Mouse (Mus musculus): ENCODE results near the gene Ogfr. TPM values are rescaled to one million over a fixed set of nuclear protein-coding genes. Genes with fewer than 3 reads are reported as not detected.

Ogfr gene
- polyA plus RNA-seq, 1 experiment from 2014 or later: 23.9 TPM

DNA sequence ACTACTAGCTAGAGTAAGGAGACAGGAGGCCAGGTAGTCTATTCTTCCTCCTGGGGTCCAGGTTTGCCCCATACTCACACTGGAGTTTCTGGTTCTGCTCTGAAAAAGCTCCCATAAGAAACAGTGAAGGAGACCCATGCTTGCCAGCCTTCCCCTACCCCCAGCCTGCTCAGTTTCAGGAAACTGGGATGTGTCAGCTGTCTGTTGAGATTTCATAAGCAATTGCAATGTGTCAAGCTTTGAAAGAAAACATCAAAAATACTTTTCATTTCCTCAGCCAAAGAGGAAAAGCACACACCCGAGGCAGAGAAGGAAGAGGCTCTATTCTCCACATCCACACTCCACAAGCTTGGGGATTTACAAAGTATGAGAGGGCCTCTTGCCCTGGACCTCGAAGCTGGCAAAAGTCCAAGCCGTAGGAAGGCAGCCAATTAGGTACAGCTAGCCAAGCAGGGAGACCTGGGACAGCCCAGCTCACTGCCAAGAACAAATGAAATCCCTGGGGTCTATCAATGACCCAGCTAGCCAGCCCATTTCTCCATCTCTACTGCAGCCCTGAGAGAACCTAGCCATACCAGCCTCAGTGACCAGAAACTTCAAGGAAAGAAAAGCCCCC, 19.9 kb upstream of the Ogfr start:
- no peaks in the 10 kb centered on the region for H3K36me3 ChIP-seq (ENCODE audit: control insufficient read depth, insufficient read depth, low read length)
- no peak overlapping the region for H3K4me3 ChIP-seq (ENCODE audit: low read depth, low read length)
- H3K4me1 ChIP-seq (replicated peaks; ENCODE audit: control insufficient read depth, insufficient read depth): no peaks in the 10 kb centered on the region
- TF ChIP-seq EP300 (optimal IDR thresholded peaks at IDR 0.05) (no peak), CTCF (IDR thresholded peaks at IDR 0.05; ENCODE audit: low read depth) (no peak)
- H3K9me3 ChIP-seq (ENCODE audit: control insufficient read depth, low read length): no peaks in the 10 kb centered on the region
- no peak overlapping the region for H3K4me2 ChIP-seq (replicated peaks; ENCODE audit: low read depth)
- no peak for DNase-seq (ENCODE audit: low spot score)
- no peak overlapping the region for H3K27ac ChIP-seq (replicated peaks)
- ATAC-seq (ENCODE audit: low FRiP score, low TSS enrichment): no peak
- WGBS: 11% methylated on average over 3 of the region's 3 CpGs
- no peaks in the 10 kb centered on the region for H3K27me3 ChIP-seq (ENCODE audit: control insufficient read depth, insufficient read depth, low read length)
- H3K9ac ChIP-seq (ENCODE audit: low read length): no peak overlapping the region

DNA sequence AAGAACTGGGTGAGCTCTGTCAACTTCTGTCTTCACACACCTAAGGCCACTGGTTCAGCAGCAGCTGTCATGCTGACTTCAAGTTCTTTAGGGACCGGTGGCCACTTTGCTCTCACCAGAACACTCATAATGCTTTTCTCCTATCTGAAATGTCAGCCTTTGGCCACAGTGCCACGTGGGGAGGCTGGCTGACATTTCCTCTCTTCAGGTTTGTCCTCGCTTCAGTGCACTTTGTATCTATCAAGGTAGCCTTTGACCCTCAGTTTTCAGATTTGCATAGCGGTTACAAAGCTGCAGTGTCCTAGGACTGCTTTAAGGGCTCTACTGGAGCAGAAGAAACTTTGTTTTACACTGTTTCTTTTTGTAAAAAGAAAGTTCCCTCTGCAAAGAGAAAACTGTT, 12.6 kb upstream of the Ogfr start:
- no peak for ATAC-seq (ENCODE audit: low FRiP score, low TSS enrichment)
- WGBS: 63% methylated on average over 4 of the region's 4 CpGs
- no peak for DNase-seq (ENCODE audit: low spot score)
- Histone ChIP-seq H3K27ac (replicated peaks) (no peak overlapping the region), H3K4me3 (ENCODE audit: low read depth, low read length) (no peak overlapping the region), H3K36me3 (ENCODE audit: control insufficient read depth, insufficient read depth, low read length) (no peaks in the 10 kb centered on the region), H3K9ac (ENCODE audit: low read length) (no peak overlapping the region), H3K4me2 (replicated peaks; ENCODE audit: low read depth) (no peak overlapping the region), H3K4me1 (replicated peaks; ENCODE audit: control insufficient read depth, insufficient read depth) (no peaks in the 10 kb centered on the region), H3K27me3 (ENCODE audit: control insufficient read depth, insufficient read depth, low read length) (no peaks in the 10 kb centered on the region), H3K9me3 (ENCODE audit: control insufficient read depth, low read length) (no peaks in the 10 kb centered on the region)
- TF ChIP-seq CTCF (IDR thresholded peaks at IDR 0.05; ENCODE audit: low read depth): no peak
- TF ChIP-seq EP300 (optimal IDR thresholded peaks at IDR 0.05): no peak

DNA sequence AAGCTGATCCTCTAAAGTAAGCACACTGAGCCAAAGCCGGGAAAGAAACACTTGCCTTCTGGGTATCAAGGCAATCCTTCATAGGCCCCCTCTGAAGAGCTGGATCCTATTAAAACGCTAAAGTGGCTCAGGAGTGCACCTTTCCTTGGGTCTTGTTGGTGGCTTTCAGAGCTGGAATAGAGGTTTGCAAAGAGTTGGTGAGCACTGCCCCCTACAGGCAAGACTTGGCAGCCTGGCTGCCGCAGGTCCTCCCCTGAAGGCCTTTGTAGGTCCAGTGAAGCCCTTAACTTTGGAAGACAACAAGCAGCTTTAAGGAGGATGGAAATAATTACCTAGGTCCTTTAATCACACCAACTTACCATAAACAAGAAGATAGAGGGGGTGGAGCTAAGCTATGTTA, 10.4 kb upstream of the Ogfr start:
- no peaks in the 10 kb centered on the region for H3K9me3 ChIP-seq (ENCODE audit: control insufficient read depth, low read length)
- no peak for ATAC-seq (ENCODE audit: low FRiP score, low TSS enrichment)
- peaks cover 5% of the 10 kb centered on the region; the same call in 1 of the 2 replicates for H3K4me1 ChIP-seq (replicated peaks; ENCODE audit: control insufficient read depth, insufficient read depth)
- no peak overlapping the region for H3K4me2 ChIP-seq (replicated peaks; ENCODE audit: low read depth)
- DNase-seq (ENCODE audit: low spot score): peak; percentile 85
- H3K4me3 ChIP-seq (ENCODE audit: low read depth, low read length): no peak overlapping the region
- H3K27me3 ChIP-seq (ENCODE audit: control insufficient read depth, insufficient read depth, low read length): no peaks in the 10 kb centered on the region
- no peak overlapping the region for H3K27ac ChIP-seq (replicated peaks)
- TF ChIP-seq CTCF (IDR thresholded peaks at IDR 0.05; ENCODE audit: low read depth) (peak; percentile 94), EP300 (optimal IDR thresholded peaks at IDR 0.05) (no peak)
- no peaks in the 10 kb centered on the region for H3K36me3 ChIP-seq (ENCODE audit: control insufficient read depth, insufficient read depth, low read length)
- H3K9ac ChIP-seq (ENCODE audit: low read length): no peak overlapping the region
- 3% methylated on average over 3 of the region's 3 CpGs for WGBS

DNA sequence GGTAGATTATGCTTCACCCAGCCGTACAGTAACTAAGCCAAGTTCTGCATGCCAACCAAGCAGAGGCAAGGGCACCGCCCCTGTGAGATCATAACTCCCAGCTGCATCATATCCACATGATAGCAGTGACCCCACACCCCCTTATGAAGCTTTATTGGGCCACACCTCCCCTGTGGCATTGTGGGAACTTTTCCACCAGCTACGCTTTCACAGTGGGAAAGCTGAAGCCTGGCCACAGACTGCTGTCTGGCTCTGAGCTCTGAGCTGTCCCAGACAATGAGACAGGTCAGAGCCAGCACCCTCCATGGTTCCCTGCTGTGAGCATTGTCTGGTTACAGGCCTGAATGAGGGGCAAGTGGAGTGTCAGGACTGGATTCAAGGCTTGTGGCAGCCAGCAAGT, 8.0 kb upstream of the Ogfr start, which contains the start of gene Mrgbp:
Gene Mrgbp (plus strand): TSS at position 303 of the 400 bp plus-strand sequence.
- Histone ChIP-seq H3K9me3 (ENCODE audit: control insufficient read depth, low read length) (no peaks in the 10 kb centered on the region), H3K4me2 (replicated peaks; ENCODE audit: low read depth) (no peak within 1 kb of the TSS), H3K27ac (replicated peaks) (peak within 1 kb of the TSS; percentile 30; the same call in 1 of the 2 replicates), H3K36me3 (ENCODE audit: control insufficient read depth, insufficient read depth, low read length) (peaks cover 3% of the 10 kb centered on the region; the same call in 1 of the 2 replicates), H3K4me3 (ENCODE audit: low read depth, low read length) (no peak within 1 kb of the TSS), H3K27me3 (ENCODE audit: control insufficient read depth, insufficient read depth, low read length) (no peaks in the 10 kb centered on the region), H3K4me1 (replicated peaks; ENCODE audit: control insufficient read depth, insufficient read depth) (peaks cover 5% of the 10 kb centered on the region; the same call in 1 of the 2 replicates), H3K9ac (ENCODE audit: low read length) (0 out of 2 replicates have a peak within 1 kb of the TSS, but pooled peaks have one; percentile 18)
- WGBS: 42% methylated on average over 3 of the region's 3 CpGs
- TF ChIP-seq EP300 (optimal IDR thresholded peaks at IDR 0.05) (no peak), CTCF (IDR thresholded peaks at IDR 0.05; ENCODE audit: low read depth) (no peak)
- ATAC-seq (ENCODE audit: low FRiP score, low TSS enrichment) (peak; percentile 25), DNase-seq (ENCODE audit: low spot score) (peak; percentile 38)

DNA sequence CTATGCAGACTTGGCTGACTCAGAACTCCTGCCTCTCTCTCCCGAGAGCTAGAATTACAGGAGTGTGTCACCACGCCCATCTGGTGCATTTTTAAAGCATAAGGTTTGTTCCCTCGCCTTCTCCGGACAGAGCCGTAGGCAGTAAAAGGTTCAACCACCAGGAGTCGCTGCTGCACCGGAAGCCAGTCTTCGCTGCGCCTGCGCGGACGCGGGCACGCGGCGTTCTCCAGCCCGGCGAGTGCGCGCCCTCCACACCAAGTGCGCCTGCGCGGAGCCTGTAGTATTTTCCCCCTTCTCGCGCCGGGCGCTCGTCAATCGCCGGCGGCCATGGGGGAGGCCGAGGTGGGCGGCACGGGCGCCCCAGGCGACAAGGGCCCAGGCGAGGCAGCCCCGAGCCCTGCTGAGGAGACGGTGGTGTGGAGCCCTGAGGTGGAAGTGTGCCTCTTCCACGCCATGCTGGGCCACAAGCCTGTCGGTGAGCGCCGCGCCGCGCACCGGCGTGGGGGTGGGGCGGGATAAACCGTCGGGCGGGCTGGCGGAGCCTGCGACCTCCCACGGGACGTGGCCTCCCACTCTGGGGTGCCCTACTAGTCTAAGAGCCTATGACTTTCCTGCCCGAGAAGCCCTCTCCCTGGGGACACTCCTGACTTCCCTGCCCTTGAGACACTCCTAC, 6.4 kb upstream of the Ogfr start:
- peak overlapping the region; percentile 81 for H3K4me2 ChIP-seq (replicated peaks; ENCODE audit: low read depth)
- under 1% methylated on average over 57 of the region's 57 CpGs for WGBS
- peaks cover 5% of the 10 kb centered on the region; the same call in 1 of the 2 replicates for H3K4me1 ChIP-seq (replicated peaks; ENCODE audit: control insufficient read depth, insufficient read depth)
- no peaks in the 10 kb centered on the region for H3K9me3 ChIP-seq (ENCODE audit: control insufficient read depth, low read length)
- peak overlapping the region; percentile 63 for H3K4me3 ChIP-seq (ENCODE audit: low read depth, low read length)
- ATAC-seq (ENCODE audit: low FRiP score, low TSS enrichment) (peak; percentile 90), DNase-seq (ENCODE audit: low spot score) (peak; percentile 97)
- H3K9ac ChIP-seq (ENCODE audit: low read length): peak overlapping the region; percentile 84
- H3K27me3 ChIP-seq (ENCODE audit: control insufficient read depth, insufficient read depth, low read length): no peaks in the 10 kb centered on the region
- H3K27ac ChIP-seq (replicated peaks): peak overlapping the region; percentile 81
- H3K36me3 ChIP-seq (ENCODE audit: control insufficient read depth, insufficient read depth, low read length): peaks cover 3% of the 10 kb centered on the region; the same call in 1 of the 2 replicates
- TF ChIP-seq EP300 (optimal IDR thresholded peaks at IDR 0.05) (no peak), CTCF (IDR thresholded peaks at IDR 0.05; ENCODE audit: low read depth) (peak; percentile 98)

DNA sequence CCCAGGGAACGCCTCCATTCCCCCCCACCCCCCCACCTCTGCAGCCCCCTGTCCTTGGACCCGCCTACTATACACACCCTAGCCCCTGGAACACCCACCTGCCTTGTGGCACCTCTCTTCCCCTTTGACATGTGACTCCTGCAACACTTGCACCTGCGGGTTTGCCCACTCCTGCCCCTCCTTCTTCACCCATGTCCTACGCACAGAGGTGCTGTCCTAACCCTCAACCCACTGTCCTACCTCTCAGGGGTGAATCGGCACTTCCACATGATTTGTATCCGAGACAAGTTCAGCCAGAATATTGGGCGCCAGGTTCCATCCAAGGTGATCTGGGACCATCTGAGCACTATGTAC, 5.9 kb upstream of the Ogfr start:
- Histone ChIP-seq H3K9me3 (ENCODE audit: control insufficient read depth, low read length) (no peaks in the 10 kb centered on the region), H3K27ac (replicated peaks) (no peak overlapping the region), H3K27me3 (ENCODE audit: control insufficient read depth, insufficient read depth, low read length) (no peaks in the 10 kb centered on the region), H3K4me3 (ENCODE audit: low read depth, low read length) (peak overlapping the region; percentile 63), H3K4me1 (replicated peaks; ENCODE audit: control insufficient read depth, insufficient read depth) (peaks cover 5% of the 10 kb centered on the region; the same call in 1 of the 2 replicates), H3K9ac (ENCODE audit: low read length) (peak overlapping the region; percentile 84), H3K36me3 (ENCODE audit: control insufficient read depth, insufficient read depth, low read length) (peaks cover 3% of the 10 kb centered on the region; the same call in 1 of the 2 replicates), H3K4me2 (replicated peaks; ENCODE audit: low read depth) (peak overlapping the region; percentile 81)
- ATAC-seq (ENCODE audit: low FRiP score, low TSS enrichment) (no peak), DNase-seq (ENCODE audit: low spot score) (no peak)
- 10% methylated on average over 7 of the region's 7 CpGs for WGBS
- no peak for TF ChIP-seq EP300 (optimal IDR thresholded peaks at IDR 0.05)
- no peak for TF ChIP-seq CTCF (IDR thresholded peaks at IDR 0.05; ENCODE audit: low read depth)

All from stomach, postnatal 0 days (tissue).